Comparison of ENCODE assay signal across 8 mouse cellular contexts in genomic region chr13:43304018-43304431, GRCm38 (mm10). TPM values are rescaled to one million over a fixed set of nuclear protein-coding genes. Genes with fewer than 3 reads are reported as not detected.
DNase-seq lines count a peak whose midpoint lies in the region; ATAC-seq and TF ChIP-seq lines count a peak whose summit lies in the region.

Gfod1 (minus strand) TSS chr13:43304172.

- H3K27ac ChIP-seq in ES-Bruce4 (ENCODE audit: insufficient read depth, low read length), result no peak within 1 kb of the TSS
- H3K27ac ChIP-seq in forebrain, embryonic 15.5 days (replicated peaks), result peak within 1 kb of the TSS; percentile 89

- H3K4me3 ChIP-seq in ES-Bruce4 (ENCODE audit: low read depth, low read length), result peak within 1 kb of the TSS; percentile 66
- peak within 1 kb of the TSS; percentile 70 for H3K4me3 ChIP-seq in forebrain, embryonic 15.5 days
- H3K4me3 ChIP-seq in lung, adult 2 months (replicated peaks; ENCODE audit: extremely low read depth, low read depth, low read length), result peak within 1 kb of the TSS; percentile 86

- no peak for TF ChIP-seq CTCF in ES-Bruce4 (IDR thresholded peaks at IDR 0.05; ENCODE audit: low read depth, low read length)
- TF ChIP-seq CTCF in lung, adult 2 months (IDR thresholded peaks at IDR 0.05; ENCODE audit: insufficient read depth, low read length), result no peak

- DNase-seq in cerebellum, adult 11 months, result peak; percentile 97
- peak; percentile 97 for DNase-seq in heart, postnatal 25 days (ENCODE audit: low spot score)
- DNase-seq in layer of hippocampus, adult 18-20 months (ENCODE audit: low spot score in 2 of 2), result peak; percentile 97 to 98
- DNase-seq in lung, adult 2 months, result peak; percentile 95
- DNase-seq in thymus, adult 18-20 months, result peak; percentile 96

- 0 out of 2 replicates have a peak, but pooled peaks have one; percentile 5 for TF ChIP-seq EP300 in ES-Bruce4 (IDR thresholded peaks at IDR 0.05; ENCODE audit: insufficient read depth, low read depth, low read length)

- peak; percentile 96 for ATAC-seq in forebrain, embryonic 15.5 days (replicated peaks)
- peak; percentile 90 for ATAC-seq in neutrophil, adult 5-6 weeks (ENCODE audit: extremely low read depth, insufficient number of reproducible peaks, low FRiP score, poor library complexity, severe bottlenecking)

- under 1% methylated on average over 53 of the region's 53 CpGs for WGBS in forebrain, embryonic 15.5 days
- WGBS in lung, adult 2 months, result under 1% methylated on average over 53 of the region's 53 CpGs

- peaks cover 2% of the 10 kb centered on the region for H3K4me1 ChIP-seq in ES-Bruce4 (ENCODE audit: control insufficient read depth, insufficient read depth, low read length)
- H3K4me1 ChIP-seq in forebrain, embryonic 15.5 days, result peaks cover 40% of the 10 kb centered on the region
- peaks cover 15% of the 10 kb centered on the region for H3K4me1 ChIP-seq in lung, adult 2 months (ENCODE audit: control insufficient read depth, insufficient read depth, low read length)

- no peaks in the 10 kb centered on the region for H3K36me3 ChIP-seq in ES-Bruce4 (ENCODE audit: control insufficient read depth, insufficient read depth, low read length, poor library complexity, severe bottlenecking)
- H3K36me3 ChIP-seq in forebrain, embryonic 15.5 days, result no peaks in the 10 kb centered on the region

- intact Hi-C loops in heart, postnatal 25 days (cut with DNase I), result loop anchor here (5.0 kb wide), 2 partner anchors 42 to 93 kb away; partner anchors contain the start of gene Nol7

- peak; percentile 19 for TF ChIP-seq POLR2A in ES-Bruce4 (IDR thresholded peaks at IDR 0.05; ENCODE audit: insufficient read depth, low read length)
- peak; percentile 85 for TF ChIP-seq POLR2A in lung, adult 2 months (IDR thresholded peaks at IDR 0.05; ENCODE audit: borderline replicate concordance, extremely low read depth, low read depth, low read length)

- peaks cover under 1% of the 10 kb centered on the region; the same call in 1 of the 2 replicates for H3K9me3 ChIP-seq in ES-Bruce4 (replicated peaks; ENCODE audit: control insufficient read depth, insufficient read depth, low read length, poor library complexity, severe bottlenecking)
- H3K9me3 ChIP-seq in forebrain, embryonic 15.5 days, result no peaks in the 10 kb centered on the region

- peak within 1 kb of the TSS; percentile 80 for H3K9ac ChIP-seq in ES-Bruce4 (ENCODE audit: low read depth, poor library complexity, severe bottlenecking)
- H3K9ac ChIP-seq in forebrain, embryonic 15.5 days (replicated peaks), result peak within 1 kb of the TSS; percentile 78

- H3K4me2 ChIP-seq in forebrain, embryonic 15.5 days (replicated peaks), result peak within 1 kb of the TSS; percentile 88

- no peaks in the 10 kb centered on the region for H3K27me3 ChIP-seq in ES-Bruce4 (ENCODE audit: control insufficient read depth, insufficient read depth, low read length, poor library complexity, severe bottlenecking)
- H3K27me3 ChIP-seq in forebrain, embryonic 15.5 days, result no peaks in the 10 kb centered on the region

RNA-seq across cellular contexts. Expression of gene Gfod1, which starts in this region (rescaled TPM):
- 3.3 and 6.2 TPM in 2 replicates for polyA plus RNA-seq in ES-Bruce4 (2011; ENCODE audit: insufficient read depth, insufficient read length, low read depth, missing spikeins)
- 1.8 and 2.3 TPM in 2 replicates for polyA plus RNA-seq in forebrain, embryonic 15.5 days (2015; fragmentation: Nextera tagmentation; extraction: Ambion mirVana)
- total RNA-seq in heart, postnatal 25 days (2021), result 10 to 100 TPM; 35.3 to 36.0 TPM
- total RNA-seq in layer of hippocampus, adult 18-20 months (2021), result 100 to 1,000 TPM; 108 to 112 TPM
- polyA plus RNA-seq in lung, adult 2 months (2012; rRNA removed), result 11.7 and 12.9 TPM in 2 replicates
- 18.5 and 19.2 TPM in 2 replicates for total RNA-seq in neutrophil, adult 5-6 weeks (2017)
